Mouse (Mus musculus): ENCODE measurements at regions not wholly inside any gene's neighbourhood (a gene's known extent, or its start where the extent isn't known, plus 50 kb on each side); places are given as distances from the start of the nearest gene placed in this dataset.

GRCm38 (mm10) chr8:56682564-56682963 is 131.7 kb downstream of the Fbxo8 start:
- no peak for DNase-seq (ENCODE audit: low read depth)

- DNase-seq (ENCODE audit: low read depth): peak; percentile 12
These were observed 133.5 kb downstream of the Fbxo8 start for GRCm38 (mm10) chr8:56684352-56684751.

- DNase-seq (ENCODE audit: low read depth): no peak
These were observed 144.5 kb downstream of the Fbxo8 start for GRCm38 (mm10) chr8:56695436-56695835.

- no peak for DNase-seq (ENCODE audit: low read depth)
These were observed 149.8 kb downstream of the Fbxo8 start for GRCm38 (mm10) chr8:56700580-56701145.

GRCm38 (mm10) chr8:56706377-56706776 is 155.5 kb downstream of the Fbxo8 start:
- no peak for DNase-seq (ENCODE audit: low read depth)

GRCm38 (mm10) chr8:56706941-56707706 is 156.2 kb downstream of the Fbxo8 start:
- DNase-seq (ENCODE audit: low read depth): no peak

GRCm38 (mm10) chr8:56720001-56720400 is 169.1 kb downstream of the Fbxo8 start:
- no peak for DNase-seq (ENCODE audit: low read depth)

GRCm38 (mm10) chr8:56722473-56723236 is 171.8 kb downstream of the Fbxo8 start:
- no peak for DNase-seq (ENCODE audit: low read depth)

GRCm38 (mm10) chr8:56724607-56725006 is 173.7 kb downstream of the Fbxo8 start:
- DNase-seq (ENCODE audit: low read depth): no peak

GRCm38 (mm10) chr8:56733318-56733717 is 182.4 kb downstream of the Fbxo8 start:
- DNase-seq (ENCODE audit: low read depth): no peak

GRCm38 (mm10) chr8:56735021-56735420 is 184.1 kb downstream of the Fbxo8 start:
- no peak for DNase-seq (ENCODE audit: low read depth)

- no peak for DNase-seq (ENCODE audit: low read depth)
These were observed 216.1 kb downstream of the Fbxo8 start for GRCm38 (mm10) chr8:56767034-56767433.

GRCm38 (mm10) chr8:56784441-56784840 is 233.6 kb downstream of the Fbxo8 start:
- DNase-seq (ENCODE audit: low read depth): no peak

- no peak for DNase-seq (ENCODE audit: low read depth)
These were observed 238.8 kb downstream of the Fbxo8 start for GRCm38 (mm10) chr8:56789549-56790270.

GRCm38 (mm10) chr8:56832651-56833050 is 281.8 kb downstream of the Fbxo8 start:
- DNase-seq (ENCODE audit: low read depth): no peak

- DNase-seq (ENCODE audit: low read depth): no peak
These were observed 282.2 kb downstream of the Fbxo8 start for GRCm38 (mm10) chr8:56833129-56833528.

- no peak for DNase-seq (ENCODE audit: low read depth)
These were observed 332.6 kb downstream of the Fbxo8 start for GRCm38 (mm10) chr8:56883449-56883848.

GRCm38 (mm10) chr8:56884195-56884594 is 333.3 kb downstream of the Fbxo8 start:
- no peak for DNase-seq (ENCODE audit: low read depth)

- DNase-seq (ENCODE audit: low read depth): peak; percentile 2
These were observed 342.7 kb downstream of the Fbxo8 start for GRCm38 (mm10) chr8:56893638-56894037.

GRCm38 (mm10) chr8:56915362-56915761 is 364.5 kb downstream of the Fbxo8 start:
- no peak for DNase-seq (ENCODE audit: low read depth)

- DNase-seq (ENCODE audit: low read depth): no peak
These were observed 365.1 kb downstream of the Fbxo8 start for GRCm38 (mm10) chr8:56915989-56916388.

- no peak for DNase-seq (ENCODE audit: low read depth)
These were observed 373.8 kb downstream of the Fbxo8 start for GRCm38 (mm10) chr8:56924724-56925123.
